Mouse (Mus musculus) forebrain, embryonic 15.5 days (tissue): ENCODE results near the gene Ensa. TPM values are rescaled to one million over a fixed set of nuclear protein-coding genes. Genes with fewer than 3 reads are reported as not detected.

Source experiments
- ATAC-seq: fragments of 200-750 bp; cut with Nextera tagmentation; replicated peaks from 2 replicates; pipeline ENCODE4 v1.8.0; 2017; ENCODE audit warnings: mild to moderate bottlenecking, moderate TSS enrichment, moderate library complexity
- H3K27ac ChIP-seq: fragments of 300-500 bp; sonication (generic); replicated peaks from 2 replicates; pipeline ENCODE4 v1.5.1; 2015; ENCODE audit warnings: mild to moderate bottlenecking, inconsistent platforms
- H3K27me3 ChIP-seq: fragments of 300-500 bp; sonication (generic); 2 replicates; pipeline ENCODE4 v1.6.1; 2015; ENCODE audit warnings: inconsistent platforms
- H3K36me3 ChIP-seq: fragments of 300-500 bp; sonication (generic); 2 replicates; pipeline ENCODE4 v1.6.1; 2015; ENCODE audit warnings: mild to moderate bottlenecking, inconsistent platforms
- H3K4me1 ChIP-seq: fragments of 300-500 bp; sonication (generic); 2 replicates; pipeline ENCODE4 v1.6.1; 2015; ENCODE audit warnings: inconsistent platforms
- H3K4me2 ChIP-seq: fragments of 300-500 bp; sonication (generic); replicated peaks from 2 replicates; pipeline ENCODE4 v1.6.1; 2015; ENCODE audit warnings: mild to moderate bottlenecking, inconsistent platforms
- H3K4me3 ChIP-seq: fragments of 300-500 bp; sonication (generic); 2 replicates; pipeline ENCODE4 v1.5.1; 2015; ENCODE audit warnings: mild to moderate bottlenecking, inconsistent platforms
- H3K9ac ChIP-seq: fragments of 300-500 bp; sonication (generic); replicated peaks from 2 replicates; pipeline ENCODE4 v1.6.1; 2015; ENCODE audit warnings: mild to moderate bottlenecking, inconsistent platforms
- H3K9me3 ChIP-seq: fragments of 300-500 bp; sonication (generic); 2 replicates; pipeline ENCODE4 v1.6.1; 2016; ENCODE audit warnings: inconsistent platforms
- WGBS: fragments of 180-500 bp; shearing (Covaris S2); methylation state at CpG from one replicate; pipeline ENCODE4 v1.1.7; 2015; ENCODE audit warnings: mixed read lengths; 5-methylcytosine and 5-hydroxymethylcytosine counted together
- polyA plus RNA-seq: library from polyadenylated mRNA; unstranded; fragments of >200 nt; fragmentation: Nextera tagmentation; extraction: Ambion mirVana; gene quantifications from 2 replicates; pipeline ENCODE4 v1.2.1, GENCODE M21; 2015

Gene Ensa
- polyA plus RNA-seq, 1 experiment from 2014 or later = 121 TPM

- H3K4me3 ChIP-seq = peak overlapping the region; percentile 80
Measured at GRCm38 (mm10) chr3:95658868-95659712, 34.3 kb downstream of the Ensa start.

GRCm38 (mm10) chr3:95659948-95660347 lies 35.2 kb downstream of the Ensa start:
- Histone ChIP-seq H3K36me3 (peaks cover 28% of the 10 kb centered on the region), H3K9ac (peak overlapping the region; percentile 99), H3K9me3 (no peaks in the 10 kb centered on the region), H3K4me1 (peaks cover 45% of the 10 kb centered on the region), H3K27me3 (no peaks in the 10 kb centered on the region), H3K4me2 (peak overlapping the region; percentile 79), H3K4me3 (peak overlapping the region; percentile 80), H3K27ac (peak overlapping the region; percentile 98)
- no peak for ATAC-seq
- 2% methylated on average over 8 of the region's 8 CpGs for WGBS

More at GRCm38 (mm10) chr3:95658868-95659712, 34.3 kb downstream of the Ensa start:
- Histone ChIP-seq H3K4me1 (peaks cover 43% of the 10 kb centered on the region), H3K27ac (peak overlapping the region; percentile 98), H3K36me3 (peaks cover 27% of the 10 kb centered on the region), H3K9ac (peak overlapping the region; percentile 99), H3K27me3 (no peaks in the 10 kb centered on the region), H3K9me3 (no peaks in the 10 kb centered on the region), H3K4me2 (peak overlapping the region; percentile 79)
- under 1% methylated on average over 110 of the region's 113 CpGs for WGBS
- ATAC-seq = peak; percentile 60

- Histone ChIP-seq H3K9me3 (no peaks in the 10 kb centered on the region), H3K27me3 (no peaks in the 10 kb centered on the region), H3K4me2 (peak overlapping the region; percentile 79), H3K36me3 (peaks cover 33% of the 10 kb centered on the region), H3K9ac (peak overlapping the region; percentile 99), H3K27ac (no peak overlapping the region), H3K4me3 (peak overlapping the region; percentile 80), H3K4me1 (peaks cover 45% of the 10 kb centered on the region)
- ATAC-seq = no peak
- WGBS = 50% methylated on average over 2 of the region's 2 CpGs
Measured at GRCm38 (mm10) chr3:95660788-95661478, 36.1 kb downstream of the Ensa start.

- ATAC-seq = no peak
- H3K9me3 ChIP-seq = no peaks in the 10 kb centered on the region
- H3K27me3 ChIP-seq = no peaks in the 10 kb centered on the region
- no peak overlapping the region for H3K4me2 ChIP-seq
- H3K9ac ChIP-seq = no peak overlapping the region
- peaks cover 56% of the 10 kb centered on the region for H3K4me1 ChIP-seq
- peaks cover 36% of the 10 kb centered on the region for H3K36me3 ChIP-seq
- 80% methylated on average over 7 of the region's 7 CpGs for WGBS
- no peak overlapping the region for H3K4me3 ChIP-seq
- no peak overlapping the region for H3K27ac ChIP-seq
Measured at GRCm38 (mm10) chr3:95661945-95662715, 37.3 kb downstream of the Ensa start.

GRCm38 (mm10) chr3:95662724-95663449 lies 38.1 kb downstream of the Ensa start:
- no peaks in the 10 kb centered on the region for H3K9me3 ChIP-seq
- no peak overlapping the region for H3K4me3 ChIP-seq
- H3K27ac ChIP-seq = no peak overlapping the region
- H3K27me3 ChIP-seq = no peaks in the 10 kb centered on the region
- WGBS = 86% methylated on average over 7 of the region's 7 CpGs
- H3K9ac ChIP-seq = no peak overlapping the region
- ATAC-seq = no peak
- peaks cover 60% of the 10 kb centered on the region for H3K4me1 ChIP-seq
- H3K4me2 ChIP-seq = no peak overlapping the region
- peaks cover 36% of the 10 kb centered on the region for H3K36me3 ChIP-seq

GRCm38 (mm10) chr3:95663486-95663885 lies 38.7 kb downstream of the Ensa start:
- no peak for ATAC-seq
- Histone ChIP-seq H3K4me3 (no peak overlapping the region), H3K27ac (no peak overlapping the region), H3K4me2 (no peak overlapping the region), H3K36me3 (peaks cover 36% of the 10 kb centered on the region), H3K27me3 (no peaks in the 10 kb centered on the region), H3K9ac (no peak overlapping the region), H3K9me3 (no peaks in the 10 kb centered on the region), H3K4me1 (peaks cover 65% of the 10 kb centered on the region)
- WGBS = 90% methylated on average over 2 of the region's 2 CpGs

- peaks cover 68% of the 10 kb centered on the region for H3K4me1 ChIP-seq
- H3K9ac ChIP-seq = no peak overlapping the region
- H3K4me2 ChIP-seq = no peak overlapping the region
- no peaks in the 10 kb centered on the region for H3K27me3 ChIP-seq
- no peak overlapping the region for H3K4me3 ChIP-seq
- no peak overlapping the region for H3K27ac ChIP-seq
- H3K36me3 ChIP-seq = peaks cover 36% of the 10 kb centered on the region
- H3K9me3 ChIP-seq = no peaks in the 10 kb centered on the region
- no peak for ATAC-seq
- 94% methylated on average over 3 of the region's 3 CpGs for WGBS
Measured at GRCm38 (mm10) chr3:95663969-95664608, 39.3 kb downstream of the Ensa start.

GRCm38 (mm10) chr3:95664940-95665352 lies 40.2 kb downstream of the Ensa start:
- Histone ChIP-seq H3K4me3 (no peak overlapping the region), H3K27me3 (no peaks in the 10 kb centered on the region), H3K36me3 (peaks cover 39% of the 10 kb centered on the region), H3K9ac (no peak overlapping the region), H3K4me1 (peaks cover 68% of the 10 kb centered on the region), H3K4me2 (no peak overlapping the region), H3K27ac (no peak overlapping the region), H3K9me3 (no peaks in the 10 kb centered on the region)
- no peak for ATAC-seq
- WGBS = 93% methylated on average over 4 of the region's 4 CpGs

GRCm38 (mm10) chr3:95666124-95666844 lies 41.5 kb downstream of the Ensa start:
- Histone ChIP-seq H3K9ac (no peak overlapping the region), H3K27ac (no peak overlapping the region), H3K27me3 (no peaks in the 10 kb centered on the region), H3K4me3 (no peak overlapping the region), H3K4me2 (no peak overlapping the region), H3K36me3 (peaks cover 33% of the 10 kb centered on the region), H3K9me3 (no peaks in the 10 kb centered on the region), H3K4me1 (peaks cover 54% of the 10 kb centered on the region)
- no peak for ATAC-seq
- 76% methylated on average over 6 of the region's 6 CpGs for WGBS

GRCm38 (mm10) chr3:95667521-95667920 lies 42.7 kb downstream of the Ensa start:
- H3K27ac ChIP-seq = peak overlapping the region; percentile 81
- peaks cover 43% of the 10 kb centered on the region for H3K4me1 ChIP-seq
- no peak overlapping the region for H3K4me3 ChIP-seq
- no peak overlapping the region for H3K4me2 ChIP-seq
- H3K27me3 ChIP-seq = no peaks in the 10 kb centered on the region
- H3K9ac ChIP-seq = no peak overlapping the region
- peaks cover 24% of the 10 kb centered on the region for H3K36me3 ChIP-seq
- 36% methylated on average over 4 of the region's 4 CpGs for WGBS
- ATAC-seq = no peak
- H3K9me3 ChIP-seq = no peaks in the 10 kb centered on the region
